7 mouse cellular contexts compared by ENCODE assay signal in genomic region chr8:70766571-70767440, GRCm38 (mm10). TPM values are rescaled to one million over a fixed set of nuclear protein-coding genes. Genes with fewer than 3 reads are reported as not detected.
DNase-seq lines count a peak whose midpoint lies in the region; ATAC-seq and TF ChIP-seq lines count a peak whose summit lies in the region.

No protein-coding gene starts in this region.

- H3K27ac ChIP-seq in forebrain, postnatal 0 days (ENCODE audit: low read depth, low read length): no peak overlapping the region
- H3K27ac ChIP-seq in hindbrain, embryonic 13.5 days: no peak overlapping the region
- H3K27ac ChIP-seq in liver, adult 2 months (replicated peaks; ENCODE audit: insufficient read depth, low read depth, low read length): peak overlapping the region; percentile 24
- no peak overlapping the region for H3K27ac ChIP-seq in midbrain, postnatal 0 days (ENCODE audit: low read depth, low read length)

- 0 out of 2 replicates have a peak, but pooled peaks have one; percentile 4 for ATAC-seq in forebrain, postnatal 0 days
- ATAC-seq in hindbrain, embryonic 13.5 days (ENCODE audit: low FRiP score): no peak
- ATAC-seq in midbrain, postnatal 0 days (ENCODE audit: low FRiP score): no peak

- peak overlapping the region; percentile 13; the same call in 1 of the 2 replicates for H3K4me3 ChIP-seq in forebrain, postnatal 0 days (ENCODE audit: low read depth, low read length)
- H3K4me3 ChIP-seq in hindbrain, embryonic 13.5 days: peak overlapping the region; percentile 22
- H3K4me3 ChIP-seq in liver, adult 2 months (ENCODE audit: insufficient read depth, low read depth, low read length): peak overlapping the region; percentile 61
- H3K4me3 ChIP-seq in midbrain, postnatal 0 days (ENCODE audit: low read depth, low read length): peak overlapping the region; percentile 22

- 0 out of 2 replicates have a peak, but pooled peaks cover 5% of the 10 kb centered on the region for H3K4me1 ChIP-seq in forebrain, postnatal 0 days (ENCODE audit: insufficient read depth)
- H3K4me1 ChIP-seq in hindbrain, embryonic 13.5 days (replicated peaks): peaks cover 24% of the 10 kb centered on the region
- peaks cover 12% of the 10 kb centered on the region; the same call in 1 of the 2 replicates for H3K4me1 ChIP-seq in liver, adult 2 months (ENCODE audit: control insufficient read depth, insufficient read depth, low read length)
- H3K4me1 ChIP-seq in midbrain, postnatal 0 days (ENCODE audit: insufficient read depth, low read length): no peaks in the 10 kb centered on the region; the same call in 1 of the 2 replicates

- peak overlapping the region; percentile 31; the same call in 1 of the 2 replicates for H3K9ac ChIP-seq in forebrain, postnatal 0 days
- H3K9ac ChIP-seq in hindbrain, embryonic 13.5 days: peak overlapping the region; percentile 60
- H3K9ac ChIP-seq in liver, adult 2 months (ENCODE audit: low read depth, low read length): peak overlapping the region; percentile 64
- H3K9ac ChIP-seq in midbrain, postnatal 0 days (replicated peaks; ENCODE audit: low read length, poor library complexity, severe bottlenecking): peak overlapping the region; percentile 44; the same call in 1 of the 2 replicates

- TF ChIP-seq CTCF in forebrain, postnatal 0 days (IDR thresholded peaks at IDR 0.05; ENCODE audit: low read depth): no peak
- no peak for TF ChIP-seq CTCF in liver, adult 2 months (IDR thresholded peaks at IDR 0.05; ENCODE audit: low read depth, low read length)
- no peak for TF ChIP-seq CTCF in midbrain, postnatal 0 days (IDR thresholded peaks at IDR 0.05)

- no peaks in the 10 kb centered on the region for H3K9me3 ChIP-seq in forebrain, postnatal 0 days (ENCODE audit: low read length)
- no peaks in the 10 kb centered on the region for H3K9me3 ChIP-seq in hindbrain, embryonic 13.5 days
- H3K9me3 ChIP-seq in midbrain, postnatal 0 days (ENCODE audit: low read length): no peaks in the 10 kb centered on the region

- peak; percentile 76 for DNase-seq in WW6 (ENCODE audit: low read depth, low spot score)
- peak; percentile 81 for DNase-seq in cerebellum, adult 11-12 months
- DNase-seq in forebrain, postnatal 0 days: no peak
- peak; percentile 65 for DNase-seq in liver, adult 2 months (ENCODE audit: extremely low read depth, low read depth, low spot score)
- DNase-seq in midbrain, postnatal 0 days (ENCODE audit: low spot score): peak; percentile 17
- peak; percentile 92 for DNase-seq in yolk sac, embryonic 10.5 days (ENCODE audit: low spot score)

- no peaks in the 10 kb centered on the region; the same call in 1 of the 2 replicates for H3K27me3 ChIP-seq in forebrain, postnatal 0 days (ENCODE audit: insufficient read depth, low read length)
- peaks cover 30% of the 10 kb centered on the region for H3K27me3 ChIP-seq in hindbrain, embryonic 13.5 days
- H3K27me3 ChIP-seq in liver, adult 2 months (ENCODE audit: control insufficient read depth, insufficient read depth, low read length): no peaks in the 10 kb centered on the region
- 0 out of 2 replicates have a peak, but pooled peaks cover 4% of the 10 kb centered on the region for H3K27me3 ChIP-seq in midbrain, postnatal 0 days (ENCODE audit: insufficient read depth, low read length)

- TF ChIP-seq POLR2A in liver, adult 2 months (IDR thresholded peaks at IDR 0.05; ENCODE audit: extremely low read depth, insufficient read depth, low read length): 0 out of 2 replicates have a peak, but pooled peaks have one; percentile 29

- no peaks in the 10 kb centered on the region for H3K79me2 ChIP-seq in liver, adult 2 months (ENCODE audit: control insufficient read depth, insufficient read depth, low read length)

- 12% methylated on average over 21 of the region's 21 CpGs for WGBS in forebrain, postnatal 0 days
- WGBS in hindbrain, embryonic 13.5 days: 10% methylated on average over 21 of the region's 21 CpGs
- 25% methylated on average over 21 of the region's 21 CpGs for WGBS in liver, adult 2 months
- 8% methylated on average over 21 of the region's 21 CpGs for WGBS in midbrain, postnatal 0 days

- H3K4me2 ChIP-seq in forebrain, postnatal 0 days (ENCODE audit: low read depth): peak overlapping the region; percentile 46
- H3K4me2 ChIP-seq in hindbrain, embryonic 13.5 days: peak overlapping the region; percentile 53
- peak overlapping the region; percentile 38 for H3K4me2 ChIP-seq in midbrain, postnatal 0 days (ENCODE audit: low read depth, low read length, poor library complexity, severe bottlenecking)

- H3K36me3 ChIP-seq in forebrain, postnatal 0 days (ENCODE audit: insufficient read depth): peaks cover 47% of the 10 kb centered on the region
- H3K36me3 ChIP-seq in hindbrain, embryonic 13.5 days: peaks cover 49% of the 10 kb centered on the region
- H3K36me3 ChIP-seq in liver, adult 2 months (ENCODE audit: control insufficient read depth, insufficient read depth, low read length): no peaks in the 10 kb centered on the region
- H3K36me3 ChIP-seq in midbrain, postnatal 0 days (ENCODE audit: insufficient read depth, low read length): peaks cover 43% of the 10 kb centered on the region

RNA-seq across cellular contexts. Expression of gene Mpv17l2, which starts 6.1 kb away (rescaled TPM):
- total RNA-seq in forebrain, postnatal 0 days (2014; rRNA removed): 33.7 and 39.9 TPM in 2 replicates
- polyA plus RNA-seq in forebrain, postnatal 0 days (2015; fragmentation: Nextera tagmentation; extraction: Ambion mirVana): 60.4 and 61.9 TPM in 2 replicates
- 40.8 and 44.5 TPM in 2 replicates for polyA plus RNA-seq in hindbrain, embryonic 13.5 days (2015; fragmentation: Nextera tagmentation; extraction: Ambion mirVana)
- 13.7 and 20.9 TPM in 2 replicates for total RNA-seq in liver, adult 2 months (2014; rRNA removed)
- polyA plus RNA-seq in liver, adult 2 months (2012; rRNA removed): 33.9 and 39.3 TPM in 2 replicates
- total RNA-seq in midbrain, postnatal 0 days (2014; rRNA removed): 27.8 and 29.2 TPM in 2 replicates
- polyA plus RNA-seq in midbrain, postnatal 0 days (2015; fragmentation: Nextera tagmentation; extraction: Ambion mirVana): 43.7 and 45.8 TPM in 2 replicates

RNA-seq across cellular contexts. Expression of gene Pik3r2, which starts 9.7 kb away (rescaled TPM):
- 160 and 170 TPM in 2 replicates for total RNA-seq in forebrain, postnatal 0 days (2014; rRNA removed)
- polyA plus RNA-seq in forebrain, postnatal 0 days (2015; fragmentation: Nextera tagmentation; extraction: Ambion mirVana): 147 and 153 TPM in 2 replicates
- polyA plus RNA-seq in hindbrain, embryonic 13.5 days (2015; fragmentation: Nextera tagmentation; extraction: Ambion mirVana): 90.0 and 94.1 TPM in 2 replicates
- 7.7 and 10.9 TPM in 2 replicates for total RNA-seq in liver, adult 2 months (2014; rRNA removed)
- 38.2 and 53.9 TPM in 2 replicates for polyA plus RNA-seq in liver, adult 2 months (2012; rRNA removed)
- 141 and 159 TPM in 2 replicates for total RNA-seq in midbrain, postnatal 0 days (2014; rRNA removed)
- 102 and 113 TPM in 2 replicates for polyA plus RNA-seq in midbrain, postnatal 0 days (2015; fragmentation: Nextera tagmentation; extraction: Ambion mirVana)

RNA-seq across cellular contexts. Expression of gene Rab3a, which starts 12.3 kb away (rescaled TPM):
- total RNA-seq in forebrain, postnatal 0 days (2014; rRNA removed): 450 and 499 TPM in 2 replicates
- polyA plus RNA-seq in forebrain, postnatal 0 days (2015; fragmentation: Nextera tagmentation; extraction: Ambion mirVana): 632 and 673 TPM in 2 replicates
- polyA plus RNA-seq in hindbrain, embryonic 13.5 days (2015; fragmentation: Nextera tagmentation; extraction: Ambion mirVana): 352 and 355 TPM in 2 replicates
- total RNA-seq in liver, adult 2 months (2014; rRNA removed): 2.7 and 4.1 TPM in 2 replicates
- polyA plus RNA-seq in liver, adult 2 months (2012; rRNA removed): 10.4 and 11.9 TPM in 2 replicates
- total RNA-seq in midbrain, postnatal 0 days (2014; rRNA removed): 649 and 670 TPM in 2 replicates
- 726 and 813 TPM in 2 replicates for polyA plus RNA-seq in midbrain, postnatal 0 days (2015; fragmentation: Nextera tagmentation; extraction: Ambion mirVana)

RNA-seq across cellular contexts. Expression of gene Mast3, which starts 38.0 kb away (rescaled TPM):
- total RNA-seq in forebrain, postnatal 0 days (2014; rRNA removed): 26.2 and 60.0 TPM in 2 replicates
- 20.3 and 25.2 TPM in 2 replicates for polyA plus RNA-seq in forebrain, postnatal 0 days (2015; fragmentation: Nextera tagmentation; extraction: Ambion mirVana)
- polyA plus RNA-seq in hindbrain, embryonic 13.5 days (2015; fragmentation: Nextera tagmentation; extraction: Ambion mirVana): 16.4 and 17.4 TPM in 2 replicates
- total RNA-seq in liver, adult 2 months (2014; rRNA removed): 14.8 and 16.7 TPM in 2 replicates
- 21.2 and 29.0 TPM in 2 replicates for polyA plus RNA-seq in liver, adult 2 months (2012; rRNA removed)
- total RNA-seq in midbrain, postnatal 0 days (2014; rRNA removed): 33.2 and 34.1 TPM in 2 replicates
- 20.2 and 24.0 TPM in 2 replicates for polyA plus RNA-seq in midbrain, postnatal 0 days (2015; fragmentation: Nextera tagmentation; extraction: Ambion mirVana)

RNA-seq across cellular contexts. Expression of gene Il12rb1, which starts 41.4 kb away (rescaled TPM):
- 0.05 TPM in 1 of 2 replicates, not detected in the other for total RNA-seq in forebrain, postnatal 0 days (2014; rRNA removed)
- not detected in 2 replicates for polyA plus RNA-seq in forebrain, postnatal 0 days (2015; fragmentation: Nextera tagmentation; extraction: Ambion mirVana)
- polyA plus RNA-seq in hindbrain, embryonic 13.5 days (2015; fragmentation: Nextera tagmentation; extraction: Ambion mirVana): 0.08 and 0.13 TPM in 2 replicates
- total RNA-seq in liver, adult 2 months (2014; rRNA removed): 0.37 and 0.40 TPM in 2 replicates
- 0.34 and 0.60 TPM in 2 replicates for polyA plus RNA-seq in liver, adult 2 months (2012; rRNA removed)
- not detected in 2 replicates for total RNA-seq in midbrain, postnatal 0 days (2014; rRNA removed)
- not detected in 2 replicates for polyA plus RNA-seq in midbrain, postnatal 0 days (2015; fragmentation: Nextera tagmentation; extraction: Ambion mirVana)

Comparison
In these comparisons a context has a peak if more than half of its experiments do, and no peak if none do; other contexts are left out.
1. RNA of gene Rab3a, which starts 12.3 kb away (polyA plus RNA-seq): 726 to 813 TPM in midbrain, postnatal 0 days, 632 to 673 TPM in forebrain, postnatal 0 days and 352 to 355 TPM in hindbrain, embryonic 13.5 days; 10.4 to 11.9 TPM in liver, adult 2 months; every median in the first group is over 10 times any median in the second.
2. Peak in every context shown above with its lines, with median percentiles within 50 percentile points of each other: H3K4me2 ChIP-seq, H3K4me3 ChIP-seq and H3K9ac ChIP-seq.